Mouse (Mus musculus) E14TG2a.4 (cell line): Measurements from ENCODE around the gene Rbm26.

Source experiments
- H3K27me3 ChIP-seq: 2 replicates; pipeline ENCODE4 v1.6.1; 2014; ENCODE audit warnings: low read length, control low read depth; ENCODE audit not compliant: insufficient read depth
- H3K36me3 ChIP-seq: 2 replicates; pipeline ENCODE4 v1.6.1; 2014; ENCODE audit warnings: low read length, control low read depth; ENCODE audit not compliant: insufficient read depth
- H3K4me1 ChIP-seq: replicated peaks from 2 replicates; pipeline ENCODE4 v1.6.1; 2014; ENCODE audit warnings: low read depth, low read length, control low read depth
- H3K4me3 ChIP-seq: replicated peaks from 2 replicates; pipeline ENCODE4 v1.5.1; 2014; ENCODE audit warnings: mild to moderate bottlenecking, low read length
- H3K9me3 ChIP-seq: 2 replicates; pipeline ENCODE4 v1.6.1; 2014; ENCODE audit warnings: low read length, control low read depth
- CTCF ChIP-seq: conservative IDR thresholded peaks from 2 replicates; pipeline ENCODE4 v1.5.1; 2014; ENCODE audit warnings: low read length
- NANOG ChIP-seq: IDR thresholded peaks from 2 replicates; pipeline ENCODE4 v1.6.1; 2014; ENCODE audit warnings: borderline replicate concordance, low read length, mixed read lengths
- POU5F1 ChIP-seq: IDR thresholded peaks from 2 replicates; pipeline ENCODE4 v1.6.1; 2014; ENCODE audit warnings: low read length, borderline replicate concordance

Rbm26 gene

GRCm38 (mm10) chr14:105074376-105074775, 102.8 kb downstream of the Rbm26 start:
- H3K36me3 ChIP-seq: no peaks in the 10 kb centered on the region
- no peaks in the 10 kb centered on the region for H3K4me1 ChIP-seq
- TF ChIP-seq POU5F1 (no peak), CTCF (no peak), NANOG (no peak)

GRCm38 (mm10) chr14:105071010-105071509, 106.1 kb downstream of the Rbm26 start:
- Histone ChIP-seq H3K4me1 (no peaks in the 10 kb centered on the region), H3K36me3 (no peaks in the 10 kb centered on the region), H3K27me3 (no peaks in the 10 kb centered on the region), H3K4me3 (no peak overlapping the region), H3K9me3 (no peaks in the 10 kb centered on the region)
- TF ChIP-seq CTCF (no peak), POU5F1 (no peak), NANOG (no peak)

More at GRCm38 (mm10) chr14:105074376-105074775, 102.8 kb downstream of the Rbm26 start:
- Histone ChIP-seq H3K4me3 (no peak overlapping the region), H3K9me3 (no peaks in the 10 kb centered on the region), H3K27me3 (no peaks in the 10 kb centered on the region)

DNA sequence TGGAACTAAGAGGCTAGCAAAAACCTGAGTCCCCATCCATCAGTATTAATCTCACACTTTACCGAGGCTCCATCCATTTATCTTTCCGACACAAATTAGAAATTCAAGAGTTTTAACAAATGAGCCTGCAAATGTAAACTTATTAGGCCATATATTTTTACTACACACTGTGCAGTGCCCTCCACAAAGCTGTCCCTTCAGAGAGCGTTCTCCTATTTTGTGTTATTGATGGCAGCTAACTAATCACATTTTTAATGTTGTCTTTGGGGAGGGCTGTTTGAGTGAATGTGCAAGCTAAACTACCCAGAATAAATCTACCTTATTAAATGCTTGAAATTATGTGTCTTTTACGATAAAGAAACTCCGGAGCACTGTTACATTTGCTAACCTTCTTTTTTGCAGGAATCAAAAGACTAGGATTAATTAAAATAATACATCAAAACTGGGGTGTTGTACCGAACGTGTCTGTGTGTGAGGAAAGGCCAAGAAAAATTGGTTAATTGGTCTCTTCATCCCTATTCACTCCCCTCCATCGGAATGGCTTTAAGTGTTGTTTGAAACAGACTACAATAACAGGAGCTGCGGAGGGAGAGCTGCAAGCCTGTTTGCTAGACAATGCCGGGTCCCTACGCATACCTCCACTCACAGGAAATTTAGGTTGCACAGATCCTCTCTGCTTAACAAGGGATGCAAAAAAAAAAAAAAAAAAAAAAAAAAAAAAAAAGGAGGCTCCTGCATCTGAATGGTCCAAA, 106.7 kb downstream of the Rbm26 start:
- TF ChIP-seq POU5F1 (no peak), NANOG (no peak), CTCF (no peak)
- Histone ChIP-seq H3K4me1 (no peaks in the 10 kb centered on the region), H3K36me3 (no peaks in the 10 kb centered on the region), H3K27me3 (no peaks in the 10 kb centered on the region), H3K9me3 (no peaks in the 10 kb centered on the region), H3K4me3 (no peak overlapping the region)

GRCm38 (mm10) chr14:105068060-105068459, 109.1 kb downstream of the Rbm26 start:
- Histone ChIP-seq H3K9me3 (no peaks in the 10 kb centered on the region), H3K27me3 (no peaks in the 10 kb centered on the region), H3K4me1 (no peaks in the 10 kb centered on the region), H3K4me3 (no peak overlapping the region), H3K36me3 (no peaks in the 10 kb centered on the region)
- TF ChIP-seq POU5F1: no peak
- no peak for TF ChIP-seq NANOG
- TF ChIP-seq CTCF: no peak

DNA sequence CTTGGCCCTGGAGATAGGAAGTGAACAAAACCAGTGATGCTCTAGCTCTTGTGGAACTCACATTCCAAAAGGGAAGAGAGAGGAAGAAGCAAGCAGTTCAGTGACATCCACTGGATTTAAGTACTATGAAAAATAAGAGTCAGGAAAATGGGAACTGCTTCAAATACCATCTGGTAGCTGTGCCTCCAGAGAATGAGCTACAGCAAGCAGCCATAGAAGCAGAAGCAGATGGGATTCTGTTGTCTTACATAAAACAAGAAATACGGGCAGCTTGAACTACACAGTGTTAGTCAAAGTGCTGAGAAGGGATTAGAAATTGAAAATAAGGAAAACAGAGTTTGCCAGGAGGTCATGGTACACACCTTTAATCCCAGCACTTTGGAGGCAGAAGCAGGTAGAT, 112.9 kb downstream of the Rbm26 start:
- no peak overlapping the region for H3K4me3 ChIP-seq
- no peaks in the 10 kb centered on the region for H3K36me3 ChIP-seq
- H3K27me3 ChIP-seq: no peaks in the 10 kb centered on the region
- H3K9me3 ChIP-seq: no peaks in the 10 kb centered on the region
- H3K4me1 ChIP-seq: no peaks in the 10 kb centered on the region
- TF ChIP-seq NANOG (no peak), POU5F1 (no peak), CTCF (no peak)

DNA sequence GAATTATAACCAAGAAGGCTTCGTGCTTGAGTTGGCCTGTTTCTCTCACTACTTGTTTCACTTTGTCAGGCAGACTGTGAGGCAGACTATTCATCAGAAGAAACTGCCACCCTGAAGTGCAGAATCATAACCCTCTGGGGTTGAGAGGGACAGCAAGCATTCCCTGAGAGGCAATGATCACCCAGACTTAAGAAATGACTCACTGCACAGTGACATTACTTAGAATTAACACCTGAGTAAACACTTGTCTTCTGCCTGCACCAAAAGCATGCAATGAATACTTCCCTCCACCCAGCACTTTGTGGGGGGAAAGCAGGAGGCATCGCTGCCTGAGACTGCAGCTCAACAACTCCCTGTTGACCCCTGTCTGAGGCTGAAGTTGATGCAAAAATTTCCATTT, 115.9 kb downstream of the Rbm26 start:
- Histone ChIP-seq H3K4me1 (no peaks in the 10 kb centered on the region), H3K9me3 (no peaks in the 10 kb centered on the region), H3K27me3 (no peaks in the 10 kb centered on the region), H3K36me3 (no peaks in the 10 kb centered on the region), H3K4me3 (no peak overlapping the region)
- no peak for TF ChIP-seq POU5F1
- no peak for TF ChIP-seq NANOG

GRCm38 (mm10) chr14:105057934-105058333, 119.2 kb downstream of the Rbm26 start:
- no peaks in the 10 kb centered on the region for H3K27me3 ChIP-seq
- H3K36me3 ChIP-seq: no peaks in the 10 kb centered on the region
- no peaks in the 10 kb centered on the region for H3K4me1 ChIP-seq

More at GRCm38 (mm10) chr14:105057934-105058333, 119.2 kb downstream of the Rbm26 start:
- TF ChIP-seq POU5F1 (no peak), NANOG (no peak), CTCF (no peak)
- no peak overlapping the region for H3K4me3 ChIP-seq
- H3K9me3 ChIP-seq: no peaks in the 10 kb centered on the region
